Mouse (Mus musculus) forebrain, embryonic 11.5 days (tissue): Measurements from ENCODE around the gene Rnf11. TPM values are rescaled to one million over a fixed set of nuclear protein-coding genes. Genes with fewer than 3 reads are reported as not detected.

Experiments used
- ATAC-seq: fragments of 200-750 bp; cut with Nextera tagmentation; replicated peaks from 2 replicates; pipeline ENCODE4 v1.8.0; 2017; ENCODE audit warnings: moderate TSS enrichment; ENCODE audit not compliant: low FRiP score
- DNase-seq: peaks from one replicate; pipeline ENCODE4 v3.0.0-alpha.2; 2017; ENCODE audit warnings: low spot score
- H3K27ac ChIP-seq: fragments of 300-500 bp; sonication (generic); 2 replicates; pipeline ENCODE4 v1.5.1; 2014; ENCODE audit warnings: low read depth, low read length
- H3K27me3 ChIP-seq: fragments of 300-500 bp; sonication (generic); 2 replicates; pipeline ENCODE4 v1.6.1; 2014; ENCODE audit warnings: mild to moderate bottlenecking, low read length, mixed read lengths; ENCODE audit not compliant: control insufficient read depth, insufficient read depth
- H3K36me3 ChIP-seq: fragments of 300-500 bp; sonication (generic); 2 replicates; pipeline ENCODE4 v1.6.1; 2014; ENCODE audit warnings: mild to moderate bottlenecking, low read length, moderate library complexity, mixed read lengths; ENCODE audit not compliant: control insufficient read depth, insufficient read depth
- H3K4me1 ChIP-seq: fragments of 300-500 bp; sonication (generic); replicated peaks from 2 replicates; pipeline ENCODE4 v1.6.1; 2014; ENCODE audit warnings: low read length, mixed read lengths; ENCODE audit not compliant: control insufficient read depth, insufficient read depth
- H3K4me2 ChIP-seq: fragments of 300-500 bp; sonication (generic); 2 replicates; pipeline ENCODE4 v1.6.1; 2014; ENCODE audit warnings: low read depth, mild to moderate bottlenecking, low read length, moderate library complexity, mixed read lengths; ENCODE audit not compliant: severe bottlenecking
- H3K4me3 ChIP-seq: fragments of 300-500 bp; sonication (generic); 2 replicates; pipeline ENCODE4 v1.5.1; 2014; ENCODE audit warnings: low read depth, low read length
- H3K9ac ChIP-seq: fragments of 300-500 bp; sonication (generic); 2 replicates; pipeline ENCODE4 v1.6.1; 2014; ENCODE audit warnings: low read length
- H3K9me3 ChIP-seq: fragments of 300-500 bp; sonication (generic); 2 replicates; pipeline ENCODE4 v1.6.1; 2016; ENCODE audit warnings: low read length, mixed read lengths; ENCODE audit not compliant: control insufficient read depth
- WGBS: fragments of 180-500 bp; shearing (Covaris S2); extraction: QIAGEN DNeasy Blood & Tissue Kit; methylation state at CpG from one replicate; pipeline ENCODE4 v1.1.7; 2014; 5-methylcytosine and 5-hydroxymethylcytosine counted together
- polyA plus RNA-seq: library from polyadenylated mRNA; unstranded; fragments of >200 nt; fragmentation: Nextera tagmentation; extraction: Ambion mirVana; gene quantifications from 2 replicates; pipeline ENCODE4 v1.2.1, GENCODE M21; 2014

Rnf11 gene
- polyA plus RNA-seq, 1 experiment from 2014 or later: 45.1 TPM

- Histone ChIP-seq H3K27me3 (no peaks in the 10 kb centered on the region), H3K36me3 (no peaks in the 10 kb centered on the region), H3K4me2 (no peak overlapping the region), H3K4me1 (no peaks in the 10 kb centered on the region), H3K4me3 (no peak overlapping the region), H3K9ac (no peak overlapping the region), H3K9me3 (no peaks in the 10 kb centered on the region), H3K27ac (no peak overlapping the region)
- DNase-seq (no peak), ATAC-seq (no peak)
- WGBS: 81% methylated on average over 3 of the region's 3 CpGs
Observed at GRCm38 (mm10) chr4:109460421-109461179, 23.9 kb downstream of the Rnf11 start.

GRCm38 (mm10) chr4:109456821-109457220 is 27.7 kb downstream of the Rnf11 start:
- Histone ChIP-seq H3K4me1 (no peaks in the 10 kb centered on the region), H3K27me3 (no peaks in the 10 kb centered on the region), H3K4me2 (no peak overlapping the region), H3K4me3 (no peak overlapping the region), H3K9me3 (no peaks in the 10 kb centered on the region), H3K9ac (no peak overlapping the region), H3K36me3 (no peaks in the 10 kb centered on the region), H3K27ac (no peak overlapping the region)
- ATAC-seq (no peak), DNase-seq (no peak)
- 93% methylated on average over 6 of the region's 6 CpGs for WGBS

- DNase-seq (no peak), ATAC-seq (no peak)
- no peaks in the 10 kb centered on the region for H3K9me3 ChIP-seq
- no peak overlapping the region for H3K9ac ChIP-seq
- no peak overlapping the region for H3K4me3 ChIP-seq
- H3K36me3 ChIP-seq: no peaks in the 10 kb centered on the region
- WGBS: 95% methylated on average over 2 of the region's 2 CpGs
- no peak overlapping the region for H3K27ac ChIP-seq
- 0 out of 2 replicates have a peak, but pooled peaks cover 3% of the 10 kb centered on the region for H3K4me1 ChIP-seq
- H3K4me2 ChIP-seq: no peak overlapping the region
- H3K27me3 ChIP-seq: no peaks in the 10 kb centered on the region
Observed at GRCm38 (mm10) chr4:109448531-109448930, 36.0 kb downstream of the Rnf11 start.

- no peak overlapping the region for H3K4me3 ChIP-seq
- 82% methylated on average over 1 of the region's 1 CpGs for WGBS
- H3K4me1 ChIP-seq: 0 out of 2 replicates have a peak, but pooled peaks cover 3% of the 10 kb centered on the region
- H3K9me3 ChIP-seq: no peaks in the 10 kb centered on the region
- H3K9ac ChIP-seq: no peak overlapping the region
- no peaks in the 10 kb centered on the region for H3K36me3 ChIP-seq
- H3K4me2 ChIP-seq: no peak overlapping the region
- H3K27me3 ChIP-seq: no peaks in the 10 kb centered on the region
- no peak for DNase-seq
- no peak overlapping the region for H3K27ac ChIP-seq
- ATAC-seq: no peak
Observed at GRCm38 (mm10) chr4:109445956-109446355, 38.6 kb downstream of the Rnf11 start.

- no peak for DNase-seq
- no peak overlapping the region for H3K4me2 ChIP-seq
- H3K9ac ChIP-seq: no peak overlapping the region
- H3K9me3 ChIP-seq: no peaks in the 10 kb centered on the region
- H3K36me3 ChIP-seq: no peaks in the 10 kb centered on the region
- WGBS: 80% methylated on average over 2 of the region's 2 CpGs
- no peak for ATAC-seq
- H3K27ac ChIP-seq: no peak overlapping the region
- 0 out of 2 replicates have a peak, but pooled peaks cover 3% of the 10 kb centered on the region for H3K4me1 ChIP-seq
- no peak overlapping the region for H3K4me3 ChIP-seq
- H3K27me3 ChIP-seq: no peaks in the 10 kb centered on the region
Observed at GRCm38 (mm10) chr4:109445397-109445796, 39.1 kb downstream of the Rnf11 start.

- no peaks in the 10 kb centered on the region for H3K9me3 ChIP-seq
- H3K4me2 ChIP-seq: no peak overlapping the region
- ATAC-seq (no peak), DNase-seq (no peak)
- no peak overlapping the region for H3K4me3 ChIP-seq
- no peak overlapping the region for H3K9ac ChIP-seq
- no peak overlapping the region for H3K27ac ChIP-seq
- 0 out of 2 replicates have a peak, but pooled peaks cover 3% of the 10 kb centered on the region for H3K4me1 ChIP-seq
- no peaks in the 10 kb centered on the region for H3K27me3 ChIP-seq
- H3K36me3 ChIP-seq: no peaks in the 10 kb centered on the region
- 40% methylated on average over 2 of the region's 2 CpGs for WGBS
Observed at GRCm38 (mm10) chr4:109444951-109445350, 39.6 kb downstream of the Rnf11 start.

- H3K36me3 ChIP-seq: no peaks in the 10 kb centered on the region
Observed at GRCm38 (mm10) chr4:109444471-109444870, 40.1 kb downstream of the Rnf11 start.

GRCm38 (mm10) chr4:109442649-109443048 is 41.9 kb downstream of the Rnf11 start:
- no peak for ATAC-seq
- Histone ChIP-seq H3K27me3 (no peaks in the 10 kb centered on the region), H3K9ac (no peak overlapping the region), H3K27ac (no peak overlapping the region), H3K4me1 (0 out of 2 replicates have a peak, but pooled peaks cover 3% of the 10 kb centered on the region), H3K4me3 (no peak overlapping the region), H3K4me2 (no peak overlapping the region), H3K36me3 (no peaks in the 10 kb centered on the region), H3K9me3 (no peaks in the 10 kb centered on the region)
- WGBS: 94% methylated on average over 4 of the region's 4 CpGs
- DNase-seq: no peak

More at GRCm38 (mm10) chr4:109444471-109444870, 40.1 kb downstream of the Rnf11 start:
- no peaks in the 10 kb centered on the region for H3K27me3 ChIP-seq
- no peak overlapping the region for H3K4me2 ChIP-seq
- no peak overlapping the region for H3K27ac ChIP-seq
- H3K9ac ChIP-seq: no peak overlapping the region
- 0 out of 2 replicates have a peak, but pooled peaks cover 3% of the 10 kb centered on the region for H3K4me1 ChIP-seq
- ATAC-seq (no peak), DNase-seq (no peak)
- H3K4me3 ChIP-seq: no peak overlapping the region
- 61% methylated on average over 6 of the region's 6 CpGs for WGBS
- H3K9me3 ChIP-seq: no peaks in the 10 kb centered on the region

- H3K27me3 ChIP-seq: no peaks in the 10 kb centered on the region
- DNase-seq: no peak
- no peaks in the 10 kb centered on the region for H3K36me3 ChIP-seq
- 0 out of 2 replicates have a peak, but pooled peaks cover 3% of the 10 kb centered on the region for H3K4me1 ChIP-seq
- no peak overlapping the region for H3K4me3 ChIP-seq
- no peak overlapping the region for H3K4me2 ChIP-seq
- 94% methylated on average over 7 of the region's 7 CpGs for WGBS
- H3K9ac ChIP-seq: no peak overlapping the region
- ATAC-seq: no peak
- no peaks in the 10 kb centered on the region for H3K9me3 ChIP-seq
- H3K27ac ChIP-seq: no peak overlapping the region
Observed at GRCm38 (mm10) chr4:109442126-109442525, 42.4 kb downstream of the Rnf11 start.
